Mouse (Mus musculus) CH12.LX (cell line): ENCODE data around the gene 4931423N10Rik. TPM values are rescaled to one million over a fixed set of nuclear protein-coding genes. Genes with fewer than 3 reads are reported as not detected.
"Not testable (repeated sequence)": the region's sequence is repeated elsewhere in the genome, so short reads cannot be mapped to it uniquely, and the experiment has no call there.

Experiments used
- DNase-seq: peaks from one replicate; pipeline ENCODE4 v3.0.0-alpha.2; 2013; ENCODE audit errors: extremely low read depth
- H3K27ac ChIP-seq: 2 replicates; pipeline ENCODE4 v1.5.1; 2012; ENCODE audit warnings: low read depth, mild to moderate bottlenecking, control low read depth, moderate library complexity; ENCODE audit not compliant: insufficient read depth
- H3K27me3 ChIP-seq: replicated peaks from 2 replicates; pipeline ENCODE3; 2012; ENCODE audit warnings: inconsistent platforms
- H3K36me3 ChIP-seq, 2 experiments: replicated peaks in 1 of 2; 2 replicates each; pipeline versions ENCODE3 to v1.6.1; 2012; ENCODE audit warnings: inconsistent platforms in 1 of 2, low read length in 1 of 2, mild to moderate bottlenecking in 1 of 2, mixed read lengths in 1 of 2, moderate library complexity in 1 of 2; ENCODE audit not compliant: control insufficient read depth in 1 of 2, insufficient read depth in 1 of 2
- H3K4me1 ChIP-seq, 2 experiments: 2 replicates each; pipeline ENCODE4 v1.6.1; 2012; ENCODE audit warnings: inconsistent platforms in 1 of 2, moderate library complexity in 1 of 2; ENCODE audit not compliant: insufficient read depth in 2 of 2, control insufficient read depth in 1 of 2
- H3K4me2 ChIP-seq: 2 replicates; pipeline ENCODE4 v1.6.1; 2012; ENCODE audit warnings: low read depth, mild to moderate bottlenecking, control low read depth; ENCODE audit not compliant: poor library complexity, insufficient read depth, severe bottlenecking
- H3K4me3 ChIP-seq, 3 experiments: fragments of 150-350 bp in 1 of 3; sonication (generic) in 1 of 3; replicated peaks in 1 of 3; 2 replicates each; pipeline versions ENCODE3 to v1.5.1; 2011 to 2012; ENCODE audit warnings: low read depth in 2 of 3, low read length in 2 of 3, mild to moderate bottlenecking in 2 of 3, moderate library complexity in 2 of 3, control low read depth in 1 of 3, improper control_type of control experiment in 1 of 3, inconsistent platforms in 1 of 3, mixed read lengths in 1 of 3; ENCODE audit not compliant: poor library complexity in 1 of 3
- H3K79me2 ChIP-seq: replicated peaks from 2 replicates; pipeline ENCODE4 v1.6.1; 2012; ENCODE audit warnings: mild to moderate bottlenecking, moderate library complexity; ENCODE audit not compliant: control insufficient read depth, poor library complexity, insufficient read depth, severe bottlenecking; ENCODE audit errors: extremely low read depth
- H3K9ac ChIP-seq: 2 replicates; pipeline ENCODE4 v1.6.1; 2012; ENCODE audit warnings: low read depth, mild to moderate bottlenecking, control low read depth, moderate library complexity; ENCODE audit not compliant: insufficient read depth
- H3K9me3 ChIP-seq: replicated peaks from 2 replicates; pipeline ENCODE3; 2012; ENCODE audit warnings: low read length, inconsistent platforms, mixed read lengths
- CTCF ChIP-seq, 2 experiments: IDR thresholded peaks in 1 of 2; conservative IDR thresholded peaks in 1 of 2; 2 replicates each; pipeline ENCODE4 v1.5.1; 2011 to 2012; ENCODE audit warnings: low read depth in 2 of 2, low read length in 2 of 2, improper control_type of control experiment in 1 of 2, inconsistent platforms in 1 of 2, mild to moderate bottlenecking in 1 of 2, moderate library complexity in 1 of 2
- HCFC1 ChIP-seq: IDR thresholded peaks from 2 replicates; pipeline ENCODE4 v1.6.1; 2012; ENCODE audit warnings: low read depth, mild to moderate bottlenecking, inconsistent platforms, low read length, improper control_type of control experiment
- MEF2A ChIP-seq: IDR thresholded peaks from 2 replicates; pipeline ENCODE4 v1.6.1; 2014; ENCODE audit warnings: low read depth, mild to moderate bottlenecking, inconsistent platforms, low read length, improper control_type of control experiment, borderline replicate concordance
- NELFE ChIP-seq: IDR thresholded peaks from 2 replicates; pipeline ENCODE4 v1.6.1; 2011; ENCODE audit warnings: low read depth, low read length, improper control_type of control experiment
- RAD21 ChIP-seq: IDR thresholded peaks from 2 replicates; pipeline ENCODE4 v1.6.1; 2011; ENCODE audit warnings: low read depth, mild to moderate bottlenecking, low read length, improper control_type of control experiment, moderate library complexity
- SIN3A ChIP-seq: IDR thresholded peaks from 2 replicates; pipeline ENCODE4 v1.6.1; 2012; ENCODE audit warnings: low read length, improper control_type of control experiment, inconsistent platforms
- SMC3 ChIP-seq: IDR thresholded peaks from 2 replicates; pipeline ENCODE4 v1.6.1; 2011; ENCODE audit warnings: low read depth, low read length, improper control_type of control experiment
- dilution Hi-C: fragments of 300-500 bp; cut with MboI; formaldehyde crosslinking; loops from 2 replicates; pipeline ENCODE4 v1.14.3; 2020; ENCODE audit warnings: low sequenced_read_pairs; ENCODE audit not compliant: extremely low pct_unique_long_range_greater_than_20kb, extremely low pct_ligation_motif_present
- in situ Hi-C: fragments of 300-500 bp; cut with MboI; formaldehyde crosslinking; loops from 3 replicates; pipeline ENCODE4 v1.14.3; 2019; ENCODE audit warnings: low sequenced_read_pairs, low pct_ligation_motif_present, low pct_unique_long_range_greater_than_20kb, mixed read lengths
- polyA plus RNA-seq: library from polyadenylated mRNA; unstranded; fragments of >175 nt; gene quantifications from 2 replicates; pipeline ENCODE4 v1.2.1, GENCODE M21; 2012; ENCODE audit warnings: low read depth; ENCODE audit not compliant: insufficient read length
- total RNA-seq, 2 experiments: library from RNA; depleted of rRNA; stranded (reverse); fragments of 300-350 nt in 1 of 2; fragments of >200 nt in 1 of 2; gene quantifications; 2 replicates each; pipeline ENCODE4 v1.2.3; 2012 to 2014

4931423N10Rik gene
- total and polyA plus RNA-seq, 3 experiments, result not detected

GRCm38 (mm10) chr2:23290991-23291390 is 83.7 kb downstream of the 4931423N10Rik start:
- H3K27ac ChIP-seq, H3K9me3 ChIP-seq, in situ Hi-C loops, H3K4me3 ChIP-seq, H3K27me3 ChIP-seq, dilution Hi-C loops, H3K4me1 ChIP-seq, H3K36me3 ChIP-seq, H3K79me2 ChIP-seq, H3K9ac ChIP-seq, H3K4me2 ChIP-seq: not testable (repeated sequence)
- peak; percentile 31 for DNase-seq
- TF ChIP-seq SIN3A, result peak; percentile 48; the same call in 1 of the 2 replicates

GRCm38 (mm10) chr2:23314869-23315268 is 107.6 kb downstream of the 4931423N10Rik start:
- no peaks in the 10 kb centered on the region for H3K36me3 ChIP-seq
- H3K27me3 ChIP-seq, result no peaks in the 10 kb centered on the region
- in situ Hi-C loops (loop anchor here (25.0 kb wide), 1 partner anchor 872 kb away; the partner anchor contains the start of gene Il1f9), dilution Hi-C loops (no loop called here)
- no peak for TF ChIP-seq MEF2A
- peak; percentile 37 for TF ChIP-seq SMC3
- peak in 1 of 2 experiments; percentile 56; a peak in 2 of 4 replicates for TF ChIP-seq CTCF (conservative IDR thresholded peaks at IDR 0.05 in 1 of 2, IDR thresholded peaks at IDR 0.05 in 1 of 2; ENCODE audit: low read depth in 2 of 2, low read length in 2 of 2)
- peak; percentile 56 for TF ChIP-seq RAD21
- no peak for TF ChIP-seq NELFE
- no peak for TF ChIP-seq HCFC1
- H3K4me3 ChIP-seq, result no peak overlapping the region
- H3K4me1 ChIP-seq, result no peaks in the 10 kb centered on the region
- no peak overlapping the region for H3K9ac ChIP-seq
- DNase-seq, result peak; percentile 0
- H3K9me3 ChIP-seq, result no peaks in the 10 kb centered on the region
- H3K27ac ChIP-seq, result no peak overlapping the region
- no peak overlapping the region for H3K4me2 ChIP-seq
- no peaks in the 10 kb centered on the region for H3K79me2 ChIP-seq

Other genes with a start within 250 kb of the 4931423N10Rik start
- 43.1 and 45.7 TPM in 2 replicates for gene Abi1, start 167.2 kb upstream of the 4931423N10Rik start, total RNA-seq (2012; rRNA removed)
- gene Abi1, start 167.2 kb upstream of the 4931423N10Rik start, total RNA-seq (2014; rRNA removed), result 104 and 112 TPM in 2 replicates
- gene Abi1, start 167.2 kb upstream of the 4931423N10Rik start, polyA plus RNA-seq, result 65.0 and 74.6 TPM in 2 replicates
- 10.9 and 11.6 TPM in 2 replicates for gene Acbd5, start 139.3 kb upstream of the 4931423N10Rik start, total RNA-seq (2012; rRNA removed)
- gene Acbd5, start 139.3 kb upstream of the 4931423N10Rik start, total RNA-seq (2014; rRNA removed), result 15.2 and 16.3 TPM in 2 replicates
- gene Acbd5, start 139.3 kb upstream of the 4931423N10Rik start, polyA plus RNA-seq, result 12.5 and 13.9 TPM in 2 replicates
- gene Mastl, start 51.5 kb upstream of the 4931423N10Rik start, total RNA-seq (2012; rRNA removed), result 8.1 and 9.2 TPM in 2 replicates
- 14.8 and 15.6 TPM in 2 replicates for gene Mastl, start 51.5 kb upstream of the 4931423N10Rik start, total RNA-seq (2014; rRNA removed)
- 9.5 and 10.7 TPM in 2 replicates for gene Mastl, start 51.5 kb upstream of the 4931423N10Rik start, polyA plus RNA-seq
- 58.6 and 69.5 TPM in 2 replicates for gene Yme1l1, start 51.1 kb upstream of the 4931423N10Rik start, total RNA-seq (2012; rRNA removed)
- gene Yme1l1, start 51.1 kb upstream of the 4931423N10Rik start, total RNA-seq (2014; rRNA removed), result 131 and 159 TPM in 2 replicates
- gene Yme1l1, start 51.1 kb upstream of the 4931423N10Rik start, polyA plus RNA-seq, result 78.2 and 90.5 TPM in 2 replicates
- not detected in 2 replicates for gene Nxph2, start 113.8 kb downstream of the 4931423N10Rik start, total RNA-seq (2012; rRNA removed)
- not detected in 2 replicates for gene Nxph2, start 113.8 kb downstream of the 4931423N10Rik start, total RNA-seq (2014; rRNA removed)
- gene Nxph2, start 113.8 kb downstream of the 4931423N10Rik start, polyA plus RNA-seq, result not detected in 2 replicates